ENCODE assay signal across 8 mouse cellular contexts in the genomic region with DNA sequence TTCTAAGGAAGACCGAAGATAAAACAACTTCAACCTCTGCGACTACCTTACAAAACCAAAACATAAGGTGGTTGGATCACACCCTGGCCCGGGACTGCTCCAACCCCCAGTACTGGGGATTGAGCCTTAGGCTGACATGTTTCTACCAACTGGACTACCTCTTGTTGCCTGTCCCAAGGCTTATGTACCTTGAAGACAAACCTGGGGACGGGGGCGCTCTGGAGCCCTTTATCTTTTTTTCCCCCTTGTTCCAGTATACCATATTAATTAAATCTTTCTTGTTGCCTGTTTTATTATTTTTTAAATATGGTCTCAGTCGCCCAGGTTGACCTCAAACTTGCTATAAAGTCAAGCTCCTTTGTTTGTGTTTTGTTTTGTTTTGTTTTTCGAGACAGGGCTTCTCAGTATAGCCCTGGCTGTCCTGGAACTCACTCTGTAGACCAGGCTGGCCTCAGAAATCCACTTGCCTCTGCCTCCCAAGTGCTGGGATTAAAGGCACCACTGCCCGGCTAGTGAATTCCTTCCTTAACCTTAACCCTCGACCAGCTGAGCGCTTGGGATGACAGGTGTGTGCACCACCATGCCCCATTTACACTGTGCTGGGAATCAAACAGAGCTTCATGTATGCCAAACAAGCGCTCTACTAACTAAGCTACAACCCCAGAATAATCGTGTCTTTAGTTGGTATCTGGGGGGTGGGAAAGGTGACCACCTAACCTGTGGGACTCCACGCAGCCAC. TPM values are rescaled to one million over a fixed set of nuclear protein-coding genes. Genes with fewer than 3 reads are reported as not detected.
DNase-seq lines count a peak whose midpoint lies in the region; ATAC-seq and TF ChIP-seq lines count a peak whose summit lies in the region.

No protein-coding gene starts in this region.

- H3K4me3 ChIP-seq in heart, embryonic 14.5 days (ENCODE audit: control insufficient read depth in 1 of 2, insufficient read depth in 1 of 2, low read depth in 1 of 2, low read length in 2 of 2): peak overlapping the region; percentile 93 to 98
- H3K4me3 ChIP-seq in G1E (ENCODE audit: low read depth, low read length): peak overlapping the region; percentile 99
- peak overlapping the region; percentile 100 for H3K4me3 ChIP-seq in hindbrain, embryonic 13.5 days
- H3K4me3 ChIP-seq in midbrain, embryonic 10.5 days: peak overlapping the region; percentile 100

- peak overlapping the region; percentile 98 for H3K4me2 ChIP-seq in heart, embryonic 14.5 days (ENCODE audit: low read length)
- peak overlapping the region; percentile 98 for H3K4me2 ChIP-seq in hindbrain, embryonic 13.5 days

- peak overlapping the region; percentile 95 for H3K9ac ChIP-seq in heart, embryonic 14.5 days (ENCODE audit: low read length)
- peak overlapping the region; percentile 99 for H3K9ac ChIP-seq in hindbrain, embryonic 13.5 days

- H3K9me3 ChIP-seq in heart, embryonic 14.5 days (ENCODE audit: control insufficient read depth, low read length): no peaks in the 10 kb centered on the region
- no peaks in the 10 kb centered on the region for H3K9me3 ChIP-seq in G1E (replicated peaks)
- H3K9me3 ChIP-seq in hindbrain, embryonic 13.5 days: no peaks in the 10 kb centered on the region
- no peaks in the 10 kb centered on the region for H3K9me3 ChIP-seq in midbrain, embryonic 10.5 days (replicated peaks)

- no peak for ATAC-seq in heart, embryonic 14.5 days (ENCODE audit: insufficient number of reproducible peaks, insufficient read depth, low FRiP score, low read depth)
- ATAC-seq in G1E (ENCODE audit: extremely low read depth, insufficient number of reproducible peaks, low FRiP score, poor library complexity, severe bottlenecking): peak; percentile 28; the same call in 1 of the 2 replicates
- peak; percentile 66; the same call in 1 of the 2 replicates for ATAC-seq in hindbrain, embryonic 13.5 days (ENCODE audit: low FRiP score)

- TF ChIP-seq CTCF in G1E (IDR thresholded peaks at IDR 0.05; ENCODE audit: low read depth, low read length): no peak

- H3K27me3 ChIP-seq in heart, embryonic 14.5 days (ENCODE audit: control insufficient read depth, insufficient read depth, low read length): no peaks in the 10 kb centered on the region
- H3K27me3 ChIP-seq in G1E (ENCODE audit: insufficient read depth, low read length): no peaks in the 10 kb centered on the region
- no peaks in the 10 kb centered on the region for H3K27me3 ChIP-seq in hindbrain, embryonic 13.5 days
- H3K27me3 ChIP-seq in midbrain, embryonic 10.5 days (ENCODE audit: low read depth, poor library complexity, severe bottlenecking): no peaks in the 10 kb centered on the region

- H3K36me3 ChIP-seq in heart, embryonic 14.5 days (ENCODE audit: control insufficient read depth, insufficient read depth, low read length): peaks cover 37% of the 10 kb centered on the region
- H3K36me3 ChIP-seq in G1E (replicated peaks): peaks cover 73% of the 10 kb centered on the region
- peaks cover 38% of the 10 kb centered on the region for H3K36me3 ChIP-seq in hindbrain, embryonic 13.5 days
- peaks cover 42% of the 10 kb centered on the region for H3K36me3 ChIP-seq in midbrain, embryonic 10.5 days

- intact Hi-C loops in heart, postnatal 10 days (cut with DNase I): loop anchor here (5.0 kb wide), 1 partner anchor 54 kb away; the partner anchor contains the start of gene A430005L14Rik

- H3K27ac ChIP-seq in heart, embryonic 14.5 days (replicated peaks in 1 of 2; ENCODE audit: control insufficient read depth in 1 of 2, insufficient read depth in 1 of 2, low read depth in 2 of 2, low read length in 2 of 2): peak overlapping the region; percentile 61 to 70; a peak in 3 of 4 replicates
- H3K27ac ChIP-seq in hindbrain, embryonic 13.5 days: peak overlapping the region; percentile 71
- peak overlapping the region; percentile 89 for H3K27ac ChIP-seq in midbrain, embryonic 10.5 days (replicated peaks)

- 24% methylated on average over 13 of the region's 13 CpGs for WGBS in heart, embryonic 14.5 days
- WGBS in hindbrain, embryonic 13.5 days: 30% methylated on average over 13 of the region's 13 CpGs
- 27% methylated on average over 13 of the region's 13 CpGs for WGBS in midbrain, embryonic 10.5 days

- DNase-seq in heart, postnatal 10 days: no peak
- DNase-seq in G1E (ENCODE audit: low spot score): no peak
- no peak for DNase-seq in midbrain, embryonic 10.5 days (ENCODE audit: low spot score)
- no peak for DNase-seq in right cerebral cortex, adult 18-20 months
- DNase-seq in natural killer cell, adult 2 months (ENCODE audit: low spot score in 2 of 2): no peak
- DNase-seq in left cerebral cortex, adult 18-20 months (ENCODE audit: low spot score in 2 of 2): no peak

- peaks cover 7 to 20% of the 10 kb centered on the region in 2 experiments; a peak in 3 of 4 replicates for H3K4me1 ChIP-seq in heart, embryonic 14.5 days (ENCODE audit: control insufficient read depth in 2 of 2, insufficient read depth in 2 of 2, low read length in 2 of 2)
- H3K4me1 ChIP-seq in G1E (ENCODE audit: insufficient read depth, low read depth, low read length): peaks cover 47% of the 10 kb centered on the region
- peaks cover 31% of the 10 kb centered on the region for H3K4me1 ChIP-seq in hindbrain, embryonic 13.5 days (replicated peaks)
- H3K4me1 ChIP-seq in midbrain, embryonic 10.5 days: peaks cover 29% of the 10 kb centered on the region

RNA-seq across cellular contexts. Expression of gene Lrrc47, which starts 0.5 kb away (rescaled TPM):
- 8.6 and 11.6 TPM in 2 replicates for polyA plus RNA-seq in heart, embryonic 14.5 days (2014; fragmentation: Nextera tagmentation; extraction: Ambion mirVana)
- 10 to 100 TPM; 38.6 to 42.2 TPM for total RNA-seq in heart, postnatal 10 days (2021)
- 17.5 and 24.8 TPM in 2 replicates for total RNA-seq in G1E (2014; fragmentation: Nextera tagmentation)
- 28.7 and 40.7 TPM in 2 replicates for total RNA-seq in G1E (2017)
- polyA plus RNA-seq in G1E (2012): 201 and 254 TPM in 2 replicates
- 20.3 and 24.4 TPM in 2 replicates for polyA plus RNA-seq in hindbrain, embryonic 13.5 days (2015; fragmentation: Nextera tagmentation; extraction: Ambion mirVana)
- 21.3 and 23.0 TPM in 2 replicates for polyA plus RNA-seq in midbrain, embryonic 10.5 days (2016; fragmentation: Nextera tagmentation; extraction: Ambion mirVana)
- 10 to 100 TPM; 59.7 to 69.2 TPM for total RNA-seq in left cerebral cortex, adult 18-20 months (2021)

RNA-seq across cellular contexts. Expression of gene Smim1, which starts 15.0 kb away (rescaled TPM):
- polyA plus RNA-seq in heart, embryonic 14.5 days (2014; fragmentation: Nextera tagmentation; extraction: Ambion mirVana): 59.5 and 73.1 TPM in 2 replicates
- total RNA-seq in heart, postnatal 10 days (2021): 10 to 100 TPM in 1 of 2 experiments, 1 to 10 TPM in 1; 8.6 to 10.3 TPM
- total RNA-seq in G1E (2014; fragmentation: Nextera tagmentation) (74.3 and 100.0 TPM in 2 replicates), G1E (2017) (69.2 and 103 TPM in 2 replicates)
- 58.4 and 87.4 TPM in 2 replicates for polyA plus RNA-seq in G1E (2012)
- polyA plus RNA-seq in hindbrain, embryonic 13.5 days (2015; fragmentation: Nextera tagmentation; extraction: Ambion mirVana): 7.3 and 8.1 TPM in 2 replicates
- polyA plus RNA-seq in midbrain, embryonic 10.5 days (2016; fragmentation: Nextera tagmentation; extraction: Ambion mirVana): 18.4 and 21.2 TPM in 2 replicates
- 10 to 100 TPM; 10.0 to 15.0 TPM for total RNA-seq in left cerebral cortex, adult 18-20 months (2021)

RNA-seq across cellular contexts. Expression of gene Ccdc27, which starts 31.4 kb away (rescaled TPM):
- not detected in 2 replicates for polyA plus RNA-seq in heart, embryonic 14.5 days (2014; fragmentation: Nextera tagmentation; extraction: Ambion mirVana)
- total RNA-seq in heart, postnatal 10 days (2021): not detected
- total RNA-seq in G1E (2014; fragmentation: Nextera tagmentation): not detected in 2 replicates
- total RNA-seq in G1E (2017): not detected in 2 replicates
- not detected in 2 replicates for polyA plus RNA-seq in G1E (2012)
- not detected in 2 replicates for polyA plus RNA-seq in hindbrain, embryonic 13.5 days (2015; fragmentation: Nextera tagmentation; extraction: Ambion mirVana)
- not detected in 2 replicates for polyA plus RNA-seq in midbrain, embryonic 10.5 days (2016; fragmentation: Nextera tagmentation; extraction: Ambion mirVana)
- not detected for total RNA-seq in left cerebral cortex, adult 18-20 months (2021)

RNA-seq across cellular contexts. Expression of gene Cep104, which starts 36.1 kb away (rescaled TPM):
- 13.7 and 14.3 TPM in 2 replicates for polyA plus RNA-seq in heart, embryonic 14.5 days (2014; fragmentation: Nextera tagmentation; extraction: Ambion mirVana)
- 10 to 100 TPM; 23.6 to 24.4 TPM for total RNA-seq in heart, postnatal 10 days (2021)
- total RNA-seq in G1E (2014; fragmentation: Nextera tagmentation) (12.0 and 14.7 TPM in 2 replicates), G1E (2017) (6.1 and 7.7 TPM in 2 replicates)
- 6.6 and 8.6 TPM in 2 replicates for polyA plus RNA-seq in G1E (2012)
- 16.1 and 19.9 TPM in 2 replicates for polyA plus RNA-seq in hindbrain, embryonic 13.5 days (2015; fragmentation: Nextera tagmentation; extraction: Ambion mirVana)
- 21.5 and 22.8 TPM in 2 replicates for polyA plus RNA-seq in midbrain, embryonic 10.5 days (2016; fragmentation: Nextera tagmentation; extraction: Ambion mirVana)
- 10 to 100 TPM; 33.2 to 33.9 TPM for total RNA-seq in left cerebral cortex, adult 18-20 months (2021)

RNA-seq across cellular contexts. Expression of gene Dffb, which starts 36.1 kb away (rescaled TPM):
- 6.3 and 6.8 TPM in 2 replicates for polyA plus RNA-seq in heart, embryonic 14.5 days (2014; fragmentation: Nextera tagmentation; extraction: Ambion mirVana)
- 1 to 10 TPM; 4.7 to 4.8 TPM for total RNA-seq in heart, postnatal 10 days (2021)
- total RNA-seq in G1E (2014; fragmentation: Nextera tagmentation): 6.8 and 11.0 TPM in 2 replicates
- total RNA-seq in G1E (2017): 17.0 and 20.5 TPM in 2 replicates
- polyA plus RNA-seq in G1E (2012): 13.4 and 16.7 TPM in 2 replicates
- 10.1 and 12.5 TPM in 2 replicates for polyA plus RNA-seq in hindbrain, embryonic 13.5 days (2015; fragmentation: Nextera tagmentation; extraction: Ambion mirVana)
- polyA plus RNA-seq in midbrain, embryonic 10.5 days (2016; fragmentation: Nextera tagmentation; extraction: Ambion mirVana): 13.1 and 14.3 TPM in 2 replicates
- total RNA-seq in left cerebral cortex, adult 18-20 months (2021): 10 to 100 TPM; 12.7 to 14.8 TPM
